Mouse (Mus musculus) midbrain, embryonic 16.5 days (tissue): ENCODE measurements around the gene Tbc1d1. TPM values are rescaled to one million over a fixed set of nuclear protein-coding genes. Genes with fewer than 3 reads are reported as not detected.

ENCODE experiments used
- ATAC-seq: fragments of 200-750 bp; cut with Nextera tagmentation; 2 replicates; pipeline ENCODE4 v1.8.0; 2017; ENCODE audit warnings: moderate TSS enrichment
- H3K27ac ChIP-seq: fragments of 300-500 bp; sonication (generic); 2 replicates; pipeline ENCODE4 v1.5.1; 2014; ENCODE audit warnings: mild to moderate bottlenecking, low read length, mixed read lengths
- H3K27me3 ChIP-seq: fragments of 300-500 bp; sonication (generic); 2 replicates; pipeline ENCODE4 v1.6.1; 2014; ENCODE audit warnings: low read depth, low read length, mixed read lengths; ENCODE audit not compliant: control insufficient read depth, insufficient read depth
- H3K36me3 ChIP-seq: fragments of 300-500 bp; sonication (generic); 2 replicates; pipeline ENCODE4 v1.6.1; 2014; ENCODE audit warnings: mild to moderate bottlenecking, low read length, moderate library complexity, mixed read lengths; ENCODE audit not compliant: control insufficient read depth, insufficient read depth
- H3K4me1 ChIP-seq: fragments of 300-500 bp; sonication (generic); 2 replicates; pipeline ENCODE4 v1.6.1; 2014; ENCODE audit warnings: mild to moderate bottlenecking, low read length, mixed read lengths; ENCODE audit not compliant: control insufficient read depth, insufficient read depth
- H3K4me2 ChIP-seq: fragments of 300-500 bp; sonication (generic); 2 replicates; pipeline ENCODE4 v1.6.1; 2014; ENCODE audit warnings: mild to moderate bottlenecking, low read length, mixed read lengths
- H3K4me3 ChIP-seq: fragments of 300-500 bp; sonication (generic); 2 replicates; pipeline ENCODE4 v1.5.1; 2014; ENCODE audit warnings: low read depth, mild to moderate bottlenecking, low read length, moderate library complexity, mixed read lengths
- H3K9ac ChIP-seq: fragments of 300-500 bp; sonication (generic); 2 replicates; pipeline ENCODE4 v1.6.1; 2014; ENCODE audit warnings: low read depth, low read length, mixed read lengths
- H3K9me3 ChIP-seq: fragments of 300-500 bp; sonication (generic); replicated peaks from 2 replicates; pipeline ENCODE4 v1.6.1; 2014; ENCODE audit warnings: mild to moderate bottlenecking, low read length, mixed read lengths; ENCODE audit not compliant: control insufficient read depth, poor library complexity, severe bottlenecking
- WGBS: fragments of 180-500 bp; shearing (Covaris S2); extraction: QIAGEN DNeasy Blood & Tissue Kit; methylation state at CpG from one replicate; pipeline ENCODE4 v1.1.7; 2014; 5-methylcytosine and 5-hydroxymethylcytosine counted together
- polyA plus RNA-seq: library from polyadenylated mRNA; unstranded; fragments of >200 nt; fragmentation: Nextera tagmentation; extraction: Ambion mirVana; gene quantifications from 2 replicates; pipeline ENCODE4 v1.2.1, GENCODE M21; 2015

The Tbc1d1 gene
- polyA plus RNA-seq, 1 experiment from 2014 or later = 8.5 TPM

GRCm38 (mm10) chr5:64207800-64208199, 51.7 kb downstream of the Tbc1d1 start:
- Histone ChIP-seq H3K4me1 (no peaks in the 10 kb centered on the region), H3K27me3 (no peaks in the 10 kb centered on the region), H3K27ac (no peak overlapping the region), H3K9ac (no peak overlapping the region), H3K4me2 (no peak overlapping the region), H3K9me3 (no peaks in the 10 kb centered on the region), H3K36me3 (no peaks in the 10 kb centered on the region), H3K4me3 (no peak overlapping the region)
- no peak for ATAC-seq
- 92% methylated on average over 6 of the region's 6 CpGs for WGBS

GRCm38 (mm10) chr5:64210817-64211216, 54.7 kb downstream of the Tbc1d1 start:
- 90% methylated on average over 4 of the region's 4 CpGs for WGBS

GRCm38 (mm10) chr5:64211284-64211683, 55.2 kb downstream of the Tbc1d1 start:
- no peaks in the 10 kb centered on the region for H3K27me3 ChIP-seq
- no peaks in the 10 kb centered on the region for H3K9me3 ChIP-seq
- H3K4me2 ChIP-seq = no peak overlapping the region
- ATAC-seq = no peak
- H3K27ac ChIP-seq = no peak overlapping the region
- H3K4me3 ChIP-seq = no peak overlapping the region
- H3K9ac ChIP-seq = no peak overlapping the region
- WGBS = 81% methylated on average over 7 of the region's 7 CpGs
- no peaks in the 10 kb centered on the region for H3K4me1 ChIP-seq
- no peaks in the 10 kb centered on the region for H3K36me3 ChIP-seq

More at GRCm38 (mm10) chr5:64210817-64211216, 54.7 kb downstream of the Tbc1d1 start:
- no peak overlapping the region for H3K9ac ChIP-seq
- H3K4me2 ChIP-seq = no peak overlapping the region
- no peak overlapping the region for H3K27ac ChIP-seq
- H3K36me3 ChIP-seq = no peaks in the 10 kb centered on the region
- no peaks in the 10 kb centered on the region for H3K27me3 ChIP-seq
- no peaks in the 10 kb centered on the region for H3K9me3 ChIP-seq
- H3K4me1 ChIP-seq = no peaks in the 10 kb centered on the region
- ATAC-seq = no peak
- H3K4me3 ChIP-seq = no peak overlapping the region

- no peak overlapping the region for H3K4me3 ChIP-seq
- 76% methylated on average over 5 of the region's 5 CpGs for WGBS
- ATAC-seq = no peak
These were observed 56.1 kb downstream of the Tbc1d1 start for GRCm38 (mm10) chr5:64212206-64212605.

GRCm38 (mm10) chr5:64212619-64213018, 56.5 kb downstream of the Tbc1d1 start:
- no peaks in the 10 kb centered on the region for H3K27me3 ChIP-seq
- H3K4me1 ChIP-seq = no peaks in the 10 kb centered on the region
- no peak overlapping the region for H3K27ac ChIP-seq
- no peak overlapping the region for H3K4me3 ChIP-seq
- H3K36me3 ChIP-seq = no peaks in the 10 kb centered on the region
- no peak overlapping the region for H3K9ac ChIP-seq
- H3K9me3 ChIP-seq = no peaks in the 10 kb centered on the region
- ATAC-seq = no peak
- no peak overlapping the region for H3K4me2 ChIP-seq
- WGBS = 95% methylated on average over 3 of the region's 3 CpGs

More at GRCm38 (mm10) chr5:64212206-64212605, 56.1 kb downstream of the Tbc1d1 start:
- Histone ChIP-seq H3K4me2 (no peak overlapping the region), H3K9me3 (no peaks in the 10 kb centered on the region), H3K4me1 (no peaks in the 10 kb centered on the region), H3K36me3 (no peaks in the 10 kb centered on the region), H3K27ac (no peak overlapping the region), H3K9ac (no peak overlapping the region), H3K27me3 (no peaks in the 10 kb centered on the region)

GRCm38 (mm10) chr5:64215806-64216205, 59.7 kb downstream of the Tbc1d1 start:
- H3K9me3 ChIP-seq = no peaks in the 10 kb centered on the region
- no peaks in the 10 kb centered on the region for H3K36me3 ChIP-seq
- no peak overlapping the region for H3K4me2 ChIP-seq
- no peak overlapping the region for H3K4me3 ChIP-seq
- no peaks in the 10 kb centered on the region for H3K27me3 ChIP-seq
- no peaks in the 10 kb centered on the region for H3K4me1 ChIP-seq
- H3K27ac ChIP-seq = no peak overlapping the region
- 97% methylated on average over 5 of the region's 5 CpGs for WGBS
- H3K9ac ChIP-seq = no peak overlapping the region
- no peak for ATAC-seq

GRCm38 (mm10) chr5:64216326-64216725, 60.2 kb downstream of the Tbc1d1 start:
- Histone ChIP-seq H3K27ac (no peak overlapping the region), H3K4me1 (no peaks in the 10 kb centered on the region), H3K36me3 (no peaks in the 10 kb centered on the region), H3K9ac (no peak overlapping the region), H3K4me3 (no peak overlapping the region), H3K4me2 (no peak overlapping the region), H3K9me3 (no peaks in the 10 kb centered on the region), H3K27me3 (no peaks in the 10 kb centered on the region)
- 90% methylated on average over 4 of the region's 4 CpGs for WGBS
- ATAC-seq = no peak

- no peak for ATAC-seq
These were observed 61.2 kb downstream of the Tbc1d1 start for GRCm38 (mm10) chr5:64217256-64217655.

GRCm38 (mm10) chr5:64217816-64218602, 61.9 kb downstream of the Tbc1d1 start:
- H3K27ac ChIP-seq = no peak overlapping the region
- no peak overlapping the region for H3K9ac ChIP-seq
- H3K9me3 ChIP-seq = no peaks in the 10 kb centered on the region; the same call in 1 of the 2 replicates
- ATAC-seq = no peak
- no peaks in the 10 kb centered on the region for H3K27me3 ChIP-seq
- no peak overlapping the region for H3K4me3 ChIP-seq
- no peaks in the 10 kb centered on the region for H3K4me1 ChIP-seq
- no peaks in the 10 kb centered on the region for H3K36me3 ChIP-seq
- H3K4me2 ChIP-seq = no peak overlapping the region
- 78% methylated on average over 13 of the region's 13 CpGs for WGBS

More at GRCm38 (mm10) chr5:64217256-64217655, 61.2 kb downstream of the Tbc1d1 start:
- WGBS = 85% methylated on average over 8 of the region's 8 CpGs
- H3K9ac ChIP-seq = no peak overlapping the region
- no peaks in the 10 kb centered on the region for H3K36me3 ChIP-seq
- no peak overlapping the region for H3K4me3 ChIP-seq
- no peak overlapping the region for H3K27ac ChIP-seq
- H3K27me3 ChIP-seq = no peaks in the 10 kb centered on the region
- H3K9me3 ChIP-seq = no peaks in the 10 kb centered on the region; the same call in 1 of the 2 replicates
- no peak overlapping the region for H3K4me2 ChIP-seq
- no peaks in the 10 kb centered on the region for H3K4me1 ChIP-seq
